Mouse (Mus musculus) heart, embryonic 14.5 days (tissue): Measurements from ENCODE around the gene Raly. TPM values are rescaled to one million over a fixed set of nuclear protein-coding genes. Genes with fewer than 3 reads are reported as not detected.

Experiments used
- ATAC-seq: fragments of 200-750 bp; cut with Nextera tagmentation; 2 replicates; pipeline ENCODE4 v1.8.0; 2017; ENCODE audit warnings: low read depth, moderate TSS enrichment; ENCODE audit not compliant: insufficient number of reproducible peaks, insufficient read depth, low FRiP score
- H3K27ac ChIP-seq, 2 experiments: fragments of 200-500 bp in 1 of 2; fragments of 300-500 bp in 1 of 2; sonication (generic) in 1 of 2; replicated peaks in 1 of 2; 2 replicates each; pipeline ENCODE4 v1.5.1; 2012 to 2014; ENCODE audit warnings: low read depth in 2 of 2, low read length in 2 of 2, control low read depth in 1 of 2, mild to moderate bottlenecking in 1 of 2, mixed read lengths in 1 of 2; ENCODE audit not compliant: control insufficient read depth in 1 of 2, insufficient read depth in 1 of 2
- H3K27me3 ChIP-seq: fragments of 300-500 bp; sonication (generic); 2 replicates; pipeline ENCODE4 v1.6.1; 2014; ENCODE audit warnings: mild to moderate bottlenecking, low read length, control low read depth; ENCODE audit not compliant: control insufficient read depth, insufficient read depth
- H3K36me3 ChIP-seq: fragments of 300-500 bp; sonication (generic); 2 replicates; pipeline ENCODE4 v1.6.1; 2014; ENCODE audit warnings: mild to moderate bottlenecking, control low read depth, low read length, mixed read lengths; ENCODE audit not compliant: control insufficient read depth, insufficient read depth
- H3K4me1 ChIP-seq, 2 experiments: fragments of 200-500 bp in 1 of 2; fragments of 300-500 bp in 1 of 2; sonication (generic) in 1 of 2; 2 replicates each; pipeline ENCODE4 v1.6.1; 2012 to 2014; ENCODE audit warnings: low read length in 2 of 2, control low read depth in 1 of 2, mixed read lengths in 1 of 2; ENCODE audit not compliant: control insufficient read depth in 2 of 2, insufficient read depth in 2 of 2
- H3K4me2 ChIP-seq: fragments of 300-500 bp; sonication (generic); 2 replicates; pipeline ENCODE4 v1.6.1; 2014; ENCODE audit warnings: mild to moderate bottlenecking, low read length
- H3K4me3 ChIP-seq, 2 experiments: fragments of 200-500 bp in 1 of 2; fragments of 300-500 bp in 1 of 2; sonication (generic) in 1 of 2; 2 replicates each; pipeline ENCODE4 v1.5.1; 2012 to 2014; ENCODE audit warnings: low read length in 2 of 2, mild to moderate bottlenecking in 2 of 2, control low read depth in 1 of 2, low read depth in 1 of 2, moderate library complexity in 1 of 2; ENCODE audit not compliant: control insufficient read depth in 1 of 2, insufficient read depth in 1 of 2
- H3K9ac ChIP-seq: fragments of 300-500 bp; sonication (generic); 2 replicates; pipeline ENCODE4 v1.6.1; 2014; ENCODE audit warnings: mild to moderate bottlenecking, low read length
- H3K9me3 ChIP-seq: fragments of 300-500 bp; sonication (generic); 2 replicates; pipeline ENCODE4 v1.6.1; 2016; ENCODE audit warnings: low read length, control low read depth; ENCODE audit not compliant: control insufficient read depth
- WGBS: fragments of 180-500 bp; shearing (Covaris S2); extraction: QIAGEN DNeasy Blood & Tissue Kit; methylation state at CpG from one replicate; pipeline ENCODE4 v1.1.7; 2014; 5-methylcytosine and 5-hydroxymethylcytosine counted together
- polyA plus RNA-seq: library from polyadenylated mRNA; unstranded; fragments of >200 nt; fragmentation: Nextera tagmentation; extraction: Ambion mirVana; gene quantifications from 2 replicates; pipeline ENCODE4 v1.2.1, GENCODE M21; 2014

The Raly gene
- polyA plus RNA-seq, 1 experiment from 2014 or later, result 54.2 TPM

DNA sequence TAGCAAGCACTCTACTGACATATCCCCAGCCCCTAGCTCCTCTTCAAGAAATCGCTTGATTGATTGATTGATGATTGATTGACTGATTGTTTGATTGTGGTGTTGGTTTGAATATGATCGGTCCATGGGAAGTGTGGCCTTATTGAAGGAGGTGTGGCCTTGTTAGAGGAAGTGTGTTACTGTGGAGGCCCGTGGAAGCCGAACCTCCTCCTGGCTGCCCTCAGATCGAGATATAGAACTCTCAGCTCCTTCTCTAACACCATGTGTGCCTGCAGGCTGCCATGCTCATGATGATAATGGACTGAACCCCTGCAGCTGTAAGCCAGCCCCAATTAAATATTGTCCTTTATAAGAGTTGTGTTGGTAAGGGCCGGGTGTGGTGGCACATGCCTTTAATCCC, 23.8 kb upstream of the Raly start:
- peaks cover 3 to 14% of the 10 kb centered on the region in 2 experiments; a peak in 3 of 4 replicates for H3K4me1 ChIP-seq
- 85% methylated on average over 6 of the region's 6 CpGs for WGBS
- H3K4me3 ChIP-seq, result no peak overlapping the region
- H3K9me3 ChIP-seq, result no peaks in the 10 kb centered on the region
- ATAC-seq, result no peak
- H3K4me2 ChIP-seq, result no peak overlapping the region
- H3K36me3 ChIP-seq, result no peaks in the 10 kb centered on the region
- H3K27me3 ChIP-seq, result no peaks in the 10 kb centered on the region
- H3K9ac ChIP-seq, result no peak overlapping the region
- H3K27ac ChIP-seq, result no peak overlapping the region

GRCm38 (mm10) chr2:154769930-154770329, 21.0 kb upstream of the Raly start, which contains the start of gene Gm14214:
Gm14214 (minus strand) TSS chr2:154770030.
- Histone ChIP-seq H3K9ac (no peak within 1 kb of the TSS), H3K27ac (no peak within 1 kb of the TSS), H3K9me3 (no peaks in the 10 kb centered on the region), H3K27me3 (no peaks in the 10 kb centered on the region), H3K36me3 (no peaks in the 10 kb centered on the region), H3K4me2 (no peak within 1 kb of the TSS), H3K4me3 (no peak within 1 kb of the TSS), H3K4me1 (no peaks in the 10 kb centered on the region; a peak in 1 of 4 replicates)
- no peak for ATAC-seq

DNA sequence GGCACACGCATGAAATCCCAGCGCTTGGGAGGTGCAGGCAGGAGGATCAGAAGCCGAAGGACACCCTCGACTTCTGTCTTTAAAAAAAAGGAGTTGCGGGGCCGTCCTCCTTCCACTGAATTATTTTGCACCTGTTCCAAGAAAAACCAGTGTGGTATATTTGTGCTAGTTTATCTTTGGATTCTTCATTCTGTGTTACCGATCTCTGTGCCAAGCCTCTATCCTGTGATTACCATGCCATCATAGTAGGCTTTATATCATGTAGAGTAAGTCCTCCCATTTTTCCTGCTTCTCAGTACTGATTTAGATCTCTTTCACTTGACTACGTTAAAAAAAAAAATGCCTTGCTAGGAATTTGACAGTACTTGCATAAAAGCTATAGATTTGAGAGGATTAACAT, 19.3 kb upstream of the Raly start:
- 80% methylated on average over 8 of the region's 8 CpGs for WGBS
- Histone ChIP-seq H3K4me2 (no peak overlapping the region), H3K4me3 (no peak overlapping the region), H3K27me3 (no peaks in the 10 kb centered on the region), H3K4me1 (no peaks in the 10 kb centered on the region), H3K9me3 (no peaks in the 10 kb centered on the region), H3K36me3 (no peaks in the 10 kb centered on the region), H3K9ac (no peak overlapping the region), H3K27ac (no peak overlapping the region)
- no peak for ATAC-seq

- H3K36me3 ChIP-seq, result no peaks in the 10 kb centered on the region
- ATAC-seq, result no peak
- no peaks in the 10 kb centered on the region for H3K4me1 ChIP-seq
- H3K27ac ChIP-seq, result no peak overlapping the region
- no peak overlapping the region for H3K9ac ChIP-seq
- H3K4me2 ChIP-seq, result no peak overlapping the region
- no peak overlapping the region for H3K4me3 ChIP-seq
- no peaks in the 10 kb centered on the region for H3K27me3 ChIP-seq
- H3K9me3 ChIP-seq, result no peaks in the 10 kb centered on the region
- WGBS, result 88% methylated on average over 1 of the region's 1 CpGs
Observed at GRCm38 (mm10) chr2:154774032-154774431, 16.9 kb upstream of the Raly start.

GRCm38 (mm10) chr2:154776496-154776895, 14.4 kb upstream of the Raly start:
- no peak for ATAC-seq
- Histone ChIP-seq H3K27me3 (no peaks in the 10 kb centered on the region), H3K36me3 (no peaks in the 10 kb centered on the region), H3K4me1 (no peaks in the 10 kb centered on the region), H3K9me3 (no peaks in the 10 kb centered on the region), H3K4me3 (no peak overlapping the region), H3K27ac (no peak overlapping the region), H3K9ac (no peak overlapping the region), H3K4me2 (no peak overlapping the region)
- 49% methylated on average over 7 of the region's 7 CpGs for WGBS

GRCm38 (mm10) chr2:154779648-154780047, 11.2 kb upstream of the Raly start:
- Histone ChIP-seq H3K4me3 (no peak overlapping the region), H3K36me3 (no peaks in the 10 kb centered on the region), H3K9ac (no peak overlapping the region), H3K4me1 (no peaks in the 10 kb centered on the region), H3K9me3 (no peaks in the 10 kb centered on the region), H3K27me3 (no peaks in the 10 kb centered on the region), H3K27ac (no peak overlapping the region), H3K4me2 (no peak overlapping the region)
- no peak for ATAC-seq
- WGBS, result 64% methylated on average over 3 of the region's 3 CpGs

GRCm38 (mm10) chr2:154782361-154782760, 8.5 kb upstream of the Raly start:
- no peak overlapping the region for H3K4me3 ChIP-seq
- H3K27me3 ChIP-seq, result no peaks in the 10 kb centered on the region
- WGBS, result 74% methylated on average over 4 of the region's 4 CpGs
- H3K36me3 ChIP-seq, result no peaks in the 10 kb centered on the region
- no peak overlapping the region for H3K27ac ChIP-seq
- peaks cover 0 to 3% of the 10 kb centered on the region in 2 experiments; a peak in 1 of 4 replicates for H3K4me1 ChIP-seq
- H3K9me3 ChIP-seq, result no peaks in the 10 kb centered on the region
- ATAC-seq, result no peak
- H3K4me2 ChIP-seq, result no peak overlapping the region
- H3K9ac ChIP-seq, result no peak overlapping the region

DNA sequence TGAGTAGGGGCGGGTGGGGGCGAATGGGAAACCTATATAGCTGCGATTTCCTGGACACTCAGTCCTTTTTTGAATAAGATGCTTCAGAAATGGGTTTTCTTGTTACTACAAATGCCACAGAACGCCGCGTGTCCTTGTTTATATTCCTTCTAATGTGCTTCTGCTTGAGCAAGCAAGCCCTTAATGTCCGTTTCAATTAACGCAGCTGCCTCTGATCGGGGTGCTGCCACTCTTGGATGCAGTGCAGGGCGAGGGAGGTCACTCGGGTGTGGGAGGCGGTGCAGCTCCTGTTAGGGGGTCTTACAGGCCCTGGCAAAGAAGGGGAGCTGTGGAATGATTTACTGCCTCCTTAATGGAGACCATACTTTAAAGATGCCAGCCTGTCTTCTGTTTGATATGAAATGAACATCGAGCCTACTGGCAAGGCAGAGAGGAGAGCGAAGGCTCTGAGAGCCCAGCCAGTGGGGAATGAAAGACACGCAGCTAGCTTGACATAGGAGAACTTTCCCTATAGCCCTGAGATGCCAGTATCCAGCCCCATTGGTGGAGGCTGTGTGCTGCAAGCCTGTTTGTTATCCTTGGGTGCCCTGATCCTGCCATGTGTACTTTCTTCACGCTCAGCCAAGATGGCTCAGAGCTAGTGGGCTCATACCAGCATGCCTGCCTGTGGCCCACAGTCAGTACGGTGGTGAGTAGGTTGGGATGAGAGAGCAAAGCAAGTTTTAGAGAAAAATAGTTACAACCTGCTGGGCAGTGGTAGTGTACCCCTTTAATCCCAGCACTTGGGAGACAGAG, 7.8 kb upstream of the Raly start:
- no peak for ATAC-seq

More for the DNA sequence above, 7.8 kb upstream of the Raly start:
- Histone ChIP-seq H3K27me3 (no peaks in the 10 kb centered on the region), H3K36me3 (no peaks in the 10 kb centered on the region), H3K9ac (no peak overlapping the region), H3K4me1 (peaks cover 0 to 3% of the 10 kb centered on the region in 2 experiments; a peak in 1 of 4 replicates), H3K4me3 (no peak overlapping the region), H3K27ac (no peak overlapping the region), H3K9me3 (no peaks in the 10 kb centered on the region), H3K4me2 (no peak overlapping the region)
- WGBS, result 84% methylated on average over 17 of the region's 17 CpGs
